Mouse (Mus musculus) stomach, postnatal 0 days (tissue): ENCODE data around the gene Col6a2.

Experiments used
- CTCF ChIP-seq: IDR thresholded peaks from 2 replicates; pipeline ENCODE4 v1.5.1; 2016; ENCODE audit warnings: antibody characterized with exemption, low read depth, mild to moderate bottlenecking, moderate library complexity
- EP300 ChIP-seq: optimal IDR thresholded peaks from 2 replicates; pipeline ENCODE3; 2016; ENCODE audit warnings: antibody characterized with exemption

DNA sequence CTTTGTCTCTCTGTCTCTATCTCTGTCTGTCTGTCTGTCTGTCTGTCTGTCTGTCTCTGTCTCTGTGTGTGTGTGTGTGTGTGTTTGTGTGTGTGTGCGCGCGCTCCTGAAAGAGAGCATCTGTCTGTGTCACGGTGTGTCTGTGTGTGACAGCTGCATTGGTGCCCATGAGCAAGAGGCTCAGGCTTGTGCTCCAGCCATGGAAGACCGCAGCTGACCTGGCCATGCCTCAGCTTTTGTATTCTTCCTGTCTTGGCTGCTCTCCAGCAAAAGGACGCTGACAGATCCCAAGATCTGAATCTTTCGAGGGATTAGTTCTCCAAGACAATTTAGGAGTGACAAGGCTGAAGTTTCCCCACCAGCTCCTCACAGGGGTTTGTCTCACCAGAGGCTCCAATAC is 1.5 kb upstream of the Col6a2 start:
- TF ChIP-seq CTCF, result no peak
- TF ChIP-seq EP300, result no peak
